Mouse (Mus musculus): ENCODE data around the gene Rgs14.

DNA sequence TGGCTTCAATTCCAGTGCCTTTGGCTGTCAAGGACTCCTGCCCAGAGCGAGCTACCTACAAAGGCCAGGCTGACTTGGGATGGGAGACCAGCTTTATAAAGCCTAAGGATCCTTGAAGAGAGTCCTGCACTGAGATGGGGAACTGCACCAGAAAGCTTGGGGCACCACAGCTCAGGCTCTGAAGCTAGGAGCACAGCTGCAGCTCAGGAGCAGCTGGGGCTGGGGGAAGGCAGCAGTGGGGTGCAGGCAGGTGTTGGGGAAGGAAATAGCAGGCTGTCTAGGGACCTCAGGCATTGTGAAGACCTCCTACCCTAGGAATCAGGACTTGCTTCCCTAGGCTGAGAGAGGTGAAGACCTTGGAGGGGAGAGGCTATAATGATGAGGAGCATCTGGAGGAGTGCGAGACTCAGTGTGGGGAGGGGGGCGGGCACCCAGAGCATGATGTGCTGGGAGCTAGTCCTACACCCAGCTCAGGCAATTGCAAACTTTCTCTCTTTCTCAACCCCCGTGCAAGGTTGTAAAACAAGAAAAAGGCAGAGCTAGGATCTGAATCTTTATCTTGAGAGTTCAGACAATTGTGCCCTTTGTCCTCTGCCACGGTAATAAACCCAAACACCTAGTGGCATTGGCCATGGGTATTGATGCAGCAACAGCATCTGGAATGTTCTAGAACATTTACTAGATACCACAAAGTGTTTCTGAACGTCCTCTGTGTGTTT is 4.8 kb downstream of the Rgs14 start:
- TF ChIP-seq EP300 (IDR thresholded peaks at IDR 0.05; ENCODE audit: low read depth) (no peak), CTCF (IDR thresholded peaks at IDR 0.05; ENCODE audit: low read depth) (no peak)

All from liver, embryonic 14.5 days (tissue).